9 mouse cellular contexts compared by ENCODE assay signal in the genomic region with DNA sequence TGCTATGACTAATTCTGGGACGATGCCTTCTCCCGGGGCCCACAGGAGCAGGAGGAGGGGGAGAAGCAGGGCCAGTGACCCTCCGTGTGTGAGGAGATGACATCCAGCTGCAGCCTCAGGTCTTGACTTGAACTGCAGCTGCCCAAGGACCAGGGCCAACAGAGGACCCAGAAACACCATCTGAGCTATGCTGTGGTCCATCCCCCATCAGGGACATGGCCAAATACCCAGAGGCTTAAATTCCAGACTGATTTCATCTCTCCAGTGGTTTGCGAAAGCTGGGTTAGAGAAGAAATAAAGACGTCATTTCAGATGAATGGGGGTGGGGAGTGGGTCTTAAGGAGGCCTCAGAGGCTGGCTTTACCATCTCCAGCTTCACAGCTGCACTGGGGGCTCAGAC. TPM values are rescaled to one million over a fixed set of nuclear protein-coding genes. Genes with fewer than 3 reads are reported as not detected.
DNase-seq lines count a peak whose midpoint lies in the region; ATAC-seq lines count a peak whose summit lies in the region.
"Had no signal": no experiment of that assay in that cellular context is flagged by ENCODE, and none has a peak within 500 bp of the region (broad histone marks: within the 10 kb centered on the region; RNA-seq: fewer than 3 reads in every experiment).

No protein-coding gene starts in this region.

- H3K4me2 ChIP-seq in kidney, embryonic 14.5 days (replicated peaks; ENCODE audit: low read depth, low read length): no peak overlapping the region
- H3K4me2 ChIP-seq in stomach, embryonic 14.5 days (replicated peaks; ENCODE audit: low read depth, low read length): no peak overlapping the region

- H3K36me3 ChIP-seq in kidney, embryonic 14.5 days (ENCODE audit: control insufficient read depth, insufficient read depth, low read length): no peaks in the 10 kb centered on the region
- H3K36me3 ChIP-seq in limb, embryonic 10.5 days: no peaks in the 10 kb centered on the region
- H3K36me3 ChIP-seq in stomach, embryonic 14.5 days (ENCODE audit: control insufficient read depth, insufficient read depth, low read length): no peaks in the 10 kb centered on the region

- no peak for DNase-seq in kidney, adult 11 months
- DNase-seq in gastrocnemius, postnatal 14 days: peak; percentile 33
- no peak for DNase-seq in limb, embryonic 10.5 days (ENCODE audit: low spot score)
- DNase-seq in ovary, adult 18-20 months (ENCODE audit: low spot score): no peak
- no peak for DNase-seq in right cerebral cortex, postnatal 25 days

- WGBS in kidney, embryonic 14.5 days: 7% methylated on average over 5 of the region's 5 CpGs
- 58% methylated on average over 5 of the region's 5 CpGs for WGBS in limb, embryonic 10.5 days
- 18% methylated on average over 5 of the region's 5 CpGs for WGBS in stomach, embryonic 14.5 days

- intact Hi-C loops in gastrocnemius, postnatal 14 days (cut with DNase I; ENCODE audit: low total_unique reads): no loop called here

- H3K4me3 ChIP-seq in kidney, embryonic 14.5 days (ENCODE audit: low read length): no peak overlapping the region
- no peak overlapping the region for H3K4me3 ChIP-seq in limb, embryonic 10.5 days
- H3K4me3 ChIP-seq in stomach, embryonic 14.5 days (ENCODE audit: low read depth, low read length): no peak overlapping the region

- no peaks in the 10 kb centered on the region for H3K27me3 ChIP-seq in kidney, embryonic 14.5 days (ENCODE audit: control insufficient read depth, insufficient read depth, low read length)
- H3K27me3 ChIP-seq in limb, embryonic 10.5 days (ENCODE audit: low read depth, poor library complexity, severe bottlenecking): no peaks in the 10 kb centered on the region
- H3K27me3 ChIP-seq in stomach, embryonic 14.5 days (ENCODE audit: control insufficient read depth, insufficient read depth, low read length): no peaks in the 10 kb centered on the region

- H3K27ac ChIP-seq in kidney, embryonic 14.5 days (ENCODE audit: low read depth, low read length): no peak overlapping the region
- peak overlapping the region; percentile 38; the same call in 1 of the 2 replicates for H3K27ac ChIP-seq in limb, embryonic 10.5 days
- no peak overlapping the region for H3K27ac ChIP-seq in stomach, embryonic 14.5 days (ENCODE audit: low read length)
- H3K27ac ChIP-seq: liver, embryonic 14.5 days had no signal

- H3K9me3 ChIP-seq in kidney, embryonic 14.5 days (ENCODE audit: control insufficient read depth, low read length): no peaks in the 10 kb centered on the region
- H3K9me3 ChIP-seq in limb, embryonic 10.5 days (replicated peaks): no peaks in the 10 kb centered on the region
- no peaks in the 10 kb centered on the region for H3K9me3 ChIP-seq in stomach, embryonic 14.5 days (ENCODE audit: control insufficient read depth, low read depth, low read length)

- ATAC-seq in kidney, embryonic 14.5 days (ENCODE audit: low FRiP score, low TSS enrichment): peak; percentile 24; the same call in 1 of the 2 replicates
- peak; percentile 69; the same call in 1 of the 2 replicates for ATAC-seq in stomach, embryonic 14.5 days (ENCODE audit: insufficient number of reproducible peaks, insufficient read depth, low FRiP score, low read depth)
- no peak for ATAC-seq in cerebellum, adult (ENCODE audit: insufficient number of reproducible peaks, low FRiP score, low TSS enrichment)

- peaks cover 13% of the 10 kb centered on the region; the same call in 1 of the 2 replicates for H3K4me1 ChIP-seq in kidney, embryonic 14.5 days (ENCODE audit: control insufficient read depth, insufficient read depth, low read length)
- H3K4me1 ChIP-seq in limb, embryonic 10.5 days: peaks cover 22% of the 10 kb centered on the region
- peaks cover 9% of the 10 kb centered on the region for H3K4me1 ChIP-seq in stomach, embryonic 14.5 days (ENCODE audit: control insufficient read depth, insufficient read depth, low read length)

- H3K9ac ChIP-seq in kidney, embryonic 14.5 days (ENCODE audit: low read depth, low read length): no peak overlapping the region
- no peak overlapping the region for H3K9ac ChIP-seq in stomach, embryonic 14.5 days (replicated peaks; ENCODE audit: low read depth, low read length)
- H3K9ac ChIP-seq: liver, embryonic 14.5 days had no signal

RNA-seq across cellular contexts. Expression of gene Galnt2, which starts 35.0 kb away (rescaled TPM):
- polyA plus RNA-seq in kidney, embryonic 14.5 days (2014; fragmentation: Nextera tagmentation; extraction: Ambion mirVana): 41.6 and 57.7 TPM in 2 replicates
- total RNA-seq in gastrocnemius, postnatal 14 days (2021): 10 to 100 TPM; 30.4 to 32.4 TPM
- polyA plus RNA-seq in limb, embryonic 10.5 days (2016; fragmentation: Nextera tagmentation; extraction: Ambion mirVana): 35.0 and 43.7 TPM in 2 replicates
- polyA plus RNA-seq in stomach, embryonic 14.5 days (2014; fragmentation: Nextera tagmentation; extraction: Ambion mirVana): 57.6 and 74.3 TPM in 2 replicates
